Comparison of ENCODE assay signal across 8 mouse cellular contexts in the genomic region with DNA sequence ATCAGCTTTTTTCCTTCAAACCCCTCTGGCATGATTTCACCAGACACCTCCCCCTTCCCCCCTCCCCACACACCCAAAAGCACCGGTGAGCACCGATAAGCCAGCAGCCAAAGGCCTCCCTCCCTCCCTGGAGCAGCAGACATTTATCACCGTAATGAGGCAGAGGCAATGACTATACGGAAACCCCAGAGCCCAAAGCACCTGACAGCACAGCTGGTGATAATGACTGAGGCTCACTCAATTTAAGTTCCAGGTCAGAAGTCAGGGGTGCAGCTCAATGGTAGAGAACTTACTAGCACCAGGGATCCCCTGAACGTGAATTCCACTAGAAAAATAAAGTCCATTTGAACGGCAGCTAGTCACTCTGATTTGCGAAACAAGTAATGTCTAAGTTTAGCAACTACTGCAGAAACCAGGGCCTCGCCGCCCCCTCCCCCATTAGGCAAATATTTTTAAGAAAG. TPM values are rescaled to one million over a fixed set of nuclear protein-coding genes. Genes with fewer than 3 reads are reported as not detected.
DNase-seq lines count a peak whose midpoint lies in the region; ATAC-seq and TF ChIP-seq lines count a peak whose summit lies in the region.

No protein-coding gene starts in this region.

- no peak overlapping the region for H3K27ac ChIP-seq in kidney, adult 2 months (ENCODE audit: insufficient read depth, low read depth, low read length)
- H3K27ac ChIP-seq in bone marrow macrophage, adult 2 months (ENCODE audit: insufficient read depth, low read depth, low read length): peak overlapping the region; percentile 13
- H3K27ac ChIP-seq in forebrain, embryonic 16.5 days (ENCODE audit: low read length): no peak overlapping the region
- H3K27ac ChIP-seq in limb, embryonic 13.5 days: no peak overlapping the region

- ATAC-seq in forebrain, embryonic 16.5 days: no peak
- no peak for ATAC-seq in limb, embryonic 13.5 days (ENCODE audit: low FRiP score, low read depth)

- peak overlapping the region; percentile 81 for H3K4me2 ChIP-seq in forebrain, embryonic 16.5 days (ENCODE audit: low read length)
- H3K4me2 ChIP-seq in limb, embryonic 13.5 days (replicated peaks): peak overlapping the region; percentile 79

- peaks cover 5% of the 10 kb centered on the region for H3K36me3 ChIP-seq in kidney, adult 2 months (ENCODE audit: control insufficient read depth, insufficient read depth, low read length)
- peaks cover 13% of the 10 kb centered on the region; the same call in 1 of the 2 replicates for H3K36me3 ChIP-seq in forebrain, embryonic 16.5 days (ENCODE audit: control insufficient read depth, insufficient read depth)
- H3K36me3 ChIP-seq in limb, embryonic 13.5 days: peaks cover 32% of the 10 kb centered on the region

- H3K4me1 ChIP-seq in kidney, adult 2 months (ENCODE audit: control insufficient read depth, insufficient read depth, low read length): peaks cover 14% of the 10 kb centered on the region
- H3K4me1 ChIP-seq in bone marrow macrophage, adult 2 months (ENCODE audit: control insufficient read depth, insufficient read depth, low read length): peaks cover 23% of the 10 kb centered on the region
- H3K4me1 ChIP-seq in forebrain, embryonic 16.5 days (replicated peaks; ENCODE audit: control insufficient read depth, insufficient read depth, low read length): peaks cover 24% of the 10 kb centered on the region
- H3K4me1 ChIP-seq in limb, embryonic 13.5 days: peaks cover 26% of the 10 kb centered on the region

- H3K4me3 ChIP-seq in kidney, adult 2 months (ENCODE audit: insufficient read depth, low read depth, low read length): peak overlapping the region; percentile 48; the same call in 1 of the 2 replicates
- H3K4me3 ChIP-seq in bone marrow macrophage, adult 2 months (ENCODE audit: insufficient read depth, low read length): peak overlapping the region; percentile 71
- H3K4me3 ChIP-seq in forebrain, embryonic 16.5 days (replicated peaks; ENCODE audit: low read length): peak overlapping the region; percentile 21
- H3K4me3 ChIP-seq in limb, embryonic 13.5 days: peak overlapping the region; percentile 66

- H3K9ac ChIP-seq in forebrain, embryonic 16.5 days (replicated peaks; ENCODE audit: low read depth, low read length): peak overlapping the region; percentile 9; the same call in 1 of the 2 replicates
- H3K9ac ChIP-seq in limb, embryonic 13.5 days: peak overlapping the region; percentile 90

- H3K27me3 ChIP-seq in kidney, adult 2 months (replicated peaks; ENCODE audit: control insufficient read depth, insufficient read depth, low read length): no peaks in the 10 kb centered on the region
- H3K27me3 ChIP-seq in forebrain, embryonic 16.5 days (replicated peaks; ENCODE audit: control insufficient read depth, insufficient read depth, low read length): no peaks in the 10 kb centered on the region; the same call in 1 of the 2 replicates
- no peaks in the 10 kb centered on the region for H3K27me3 ChIP-seq in limb, embryonic 13.5 days

- no peak for DNase-seq in kidney, adult 2 months
- no peak for DNase-seq in kidney, adult 9 months
- peak; percentile 54 for DNase-seq in neural tube, embryonic 10.5 days (ENCODE audit: extremely low spot score, low spot score)
- DNase-seq in right cerebral cortex, adult 18-20 months: no peak
- DNase-seq in frontal cortex, postnatal 10 days (ENCODE audit: low spot score in 2 of 2): no peak

- 22% methylated on average over 9 of the region's 9 CpGs for WGBS in kidney, adult 2 months
- 21% methylated on average over 9 of the region's 9 CpGs for WGBS in forebrain, embryonic 16.5 days
- 8% methylated on average over 9 of the region's 9 CpGs for WGBS in limb, embryonic 13.5 days

- H3K9me3 ChIP-seq in forebrain, embryonic 16.5 days (ENCODE audit: control insufficient read depth, low read length): no peaks in the 10 kb centered on the region
- H3K9me3 ChIP-seq in limb, embryonic 13.5 days: no peaks in the 10 kb centered on the region

- no peak for TF ChIP-seq CTCF in kidney, adult 2 months (conservative IDR thresholded peaks at IDR 0.05; ENCODE audit: insufficient read depth, insufficient read length, low read depth, low read length)
- TF ChIP-seq CTCF in bone marrow macrophage, adult 2 months (IDR thresholded peaks at IDR 0.05; ENCODE audit: low read depth, low read length): no peak

- no peak for TF ChIP-seq POLR2A in kidney, adult 2 months (IDR thresholded peaks at IDR 0.05; ENCODE audit: low read depth, low read length)
- no peak for TF ChIP-seq POLR2A in bone marrow macrophage, adult 2 months (IDR thresholded peaks at IDR 0.05; ENCODE audit: borderline replicate concordance, low read depth, low read length)

RNA-seq across cellular contexts. Expression of a gene that starts 1.3 kb away (rescaled TPM):
- polyA plus RNA-seq in kidney, adult 2 months (2012; rRNA removed): 137 and 158 TPM in 2 replicates
- polyA plus RNA-seq in bone marrow macrophage, adult 2 months (2012; ENCODE audit: insufficient read depth, insufficient read length, missing spikeins): 206 and 226 TPM in 2 replicates
- 62.7 and 72.0 TPM in 2 replicates for polyA plus RNA-seq in forebrain, embryonic 16.5 days (2015; fragmentation: Nextera tagmentation; extraction: Ambion mirVana)
- polyA plus RNA-seq in limb, embryonic 13.5 days (2015; fragmentation: Nextera tagmentation; extraction: Ambion mirVana): 111 TPM in 2 replicates

Comparison
In these comparisons a context has a peak if more than half of its experiments do, and no peak if none do; other contexts are left out.
1. H3K4me3 ChIP-seq: peak in every context shown above with its lines; median percentile 71 in bone marrow macrophage, adult 2 months; 66 in limb, embryonic 13.5 days; 48 in kidney, adult 2 months; 21 in forebrain, embryonic 16.5 days.